Mouse (Mus musculus): ENCODE measurements around the gene Pim3. TPM values are rescaled to one million over a fixed set of nuclear protein-coding genes. Genes with fewer than 3 reads are reported as not detected.
A peak's percentile ranks its signal among the peaks of the same experiment; 100 is the strongest.

Pim3 gene
- polyA plus RNA-seq, 1 experiment from 2014 or later, result 42.7 TPM

- peak overlapping the region; percentile 13; the same call in 1 of the 2 replicates for H3K9ac ChIP-seq
- no peak for ATAC-seq
- no peaks in the 10 kb centered on the region for H3K27me3 ChIP-seq
- H3K27ac ChIP-seq, result peak overlapping the region; percentile 55
- no peak overlapping the region for H3K4me3 ChIP-seq
- WGBS, result 62% methylated on average over 10 of the region's 10 CpGs
- no peak overlapping the region for H3K4me2 ChIP-seq
- no peaks in the 10 kb centered on the region for H3K9me3 ChIP-seq (replicated peaks)
- H3K36me3 ChIP-seq (ENCODE audit: poor library complexity, severe bottlenecking), result no peaks in the 10 kb centered on the region
- peaks cover 30% of the 10 kb centered on the region for H3K4me1 ChIP-seq
These were observed 21.9 kb upstream of the Pim3 start for GRCm38 (mm10) chr15:88840126-88840525.

- Histone ChIP-seq H3K27ac (no peak overlapping the region), H3K27me3 (no peaks in the 10 kb centered on the region), H3K4me1 (peaks cover 30% of the 10 kb centered on the region), H3K4me3 (no peak overlapping the region), H3K9ac (no peak overlapping the region), H3K36me3 (ENCODE audit: poor library complexity, severe bottlenecking) (no peaks in the 10 kb centered on the region), H3K4me2 (no peak overlapping the region), H3K9me3 (replicated peaks) (no peaks in the 10 kb centered on the region)
- WGBS, result 95% methylated on average over 2 of the region's 2 CpGs
- no peak for ATAC-seq
These were observed 20.8 kb upstream of the Pim3 start for GRCm38 (mm10) chr15:88841160-88841559.

GRCm38 (mm10) chr15:88841580-88842299 is 20.2 kb upstream of the Pim3 start:
- WGBS, result 85% methylated on average over 3 of the region's 3 CpGs
- no peak for ATAC-seq
- no peak overlapping the region for H3K4me2 ChIP-seq

GRCm38 (mm10) chr15:88842300-88842673 is 19.7 kb upstream of the Pim3 start:
- no peak overlapping the region for H3K4me2 ChIP-seq
- H3K9me3 ChIP-seq (replicated peaks), result no peaks in the 10 kb centered on the region
- ATAC-seq, result no peak
- peaks cover 27% of the 10 kb centered on the region for H3K4me1 ChIP-seq
- H3K27me3 ChIP-seq, result no peaks in the 10 kb centered on the region
- no peaks in the 10 kb centered on the region for H3K36me3 ChIP-seq (ENCODE audit: poor library complexity, severe bottlenecking)
- no peak overlapping the region for H3K9ac ChIP-seq
- WGBS, result 85% methylated on average over 3 of the region's 3 CpGs
- no peak overlapping the region for H3K27ac ChIP-seq
- no peak overlapping the region for H3K4me3 ChIP-seq

More at GRCm38 (mm10) chr15:88841580-88842299, 20.2 kb upstream of the Pim3 start:
- Histone ChIP-seq H3K4me1 (peaks cover 30% of the 10 kb centered on the region), H3K9me3 (replicated peaks) (no peaks in the 10 kb centered on the region), H3K9ac (no peak overlapping the region), H3K27ac (no peak overlapping the region), H3K27me3 (no peaks in the 10 kb centered on the region), H3K36me3 (ENCODE audit: poor library complexity, severe bottlenecking) (no peaks in the 10 kb centered on the region), H3K4me3 (no peak overlapping the region)

- 0 out of 2 replicates have a peak overlapping the region, but pooled peaks have one; percentile 35 for H3K27ac ChIP-seq
- 41% methylated on average over 8 of the region's 8 CpGs for WGBS
These were observed 18.4 kb upstream of the Pim3 start for GRCm38 (mm10) chr15:88843486-88844097.

GRCm38 (mm10) chr15:88844966-88845365 is 17.0 kb upstream of the Pim3 start:
- no peak for ATAC-seq
- H3K4me2 ChIP-seq, result no peak overlapping the region
- no peak overlapping the region for H3K4me3 ChIP-seq
- no peaks in the 10 kb centered on the region for H3K27me3 ChIP-seq
- H3K36me3 ChIP-seq (ENCODE audit: poor library complexity, severe bottlenecking), result no peaks in the 10 kb centered on the region
- no peak overlapping the region for H3K9ac ChIP-seq
- no peaks in the 10 kb centered on the region for H3K9me3 ChIP-seq (replicated peaks)
- no peak overlapping the region for H3K27ac ChIP-seq
- peaks cover 4% of the 10 kb centered on the region; the same call in 1 of the 2 replicates for H3K4me1 ChIP-seq
- 91% methylated on average over 7 of the region's 7 CpGs for WGBS

More at GRCm38 (mm10) chr15:88843486-88844097, 18.4 kb upstream of the Pim3 start:
- H3K4me3 ChIP-seq, result no peak overlapping the region
- no peak overlapping the region for H3K4me2 ChIP-seq
- peaks cover 18% of the 10 kb centered on the region for H3K4me1 ChIP-seq
- H3K9ac ChIP-seq, result no peak overlapping the region
- no peaks in the 10 kb centered on the region for H3K9me3 ChIP-seq (replicated peaks)
- H3K27me3 ChIP-seq, result no peaks in the 10 kb centered on the region
- no peaks in the 10 kb centered on the region for H3K36me3 ChIP-seq (ENCODE audit: poor library complexity, severe bottlenecking)
- ATAC-seq, result peak; percentile 44; the same call in 1 of the 2 replicates

- no peak for ATAC-seq
- Histone ChIP-seq H3K9ac (no peak overlapping the region), H3K27ac (no peak overlapping the region), H3K4me2 (no peak overlapping the region), H3K36me3 (ENCODE audit: poor library complexity, severe bottlenecking) (no peaks in the 10 kb centered on the region), H3K9me3 (replicated peaks) (no peaks in the 10 kb centered on the region), H3K4me3 (no peak overlapping the region), H3K27me3 (no peaks in the 10 kb centered on the region), H3K4me1 (0 out of 2 replicates have a peak, but pooled peaks cover 3% of the 10 kb centered on the region)
- WGBS, result 100% methylated on average over 1 of the region's 1 CpGs
These were observed 13.3 kb upstream of the Pim3 start for GRCm38 (mm10) chr15:88848661-88849060.

- Histone ChIP-seq H3K27ac (no peak overlapping the region), H3K9me3 (replicated peaks) (no peaks in the 10 kb centered on the region), H3K4me2 (no peak overlapping the region), H3K27me3 (no peaks in the 10 kb centered on the region), H3K36me3 (ENCODE audit: poor library complexity, severe bottlenecking) (no peaks in the 10 kb centered on the region), H3K4me1 (peaks cover 10% of the 10 kb centered on the region; the same call in 1 of the 2 replicates), H3K4me3 (no peak overlapping the region), H3K9ac (no peak overlapping the region)
- no peak for ATAC-seq
- 86% methylated on average over 2 of the region's 2 CpGs for WGBS
These were observed 12.4 kb upstream of the Pim3 start for GRCm38 (mm10) chr15:88849621-88850020.

GRCm38 (mm10) chr15:88850146-88850826 is 11.7 kb upstream of the Pim3 start:
- no peak for ATAC-seq
- H3K27ac ChIP-seq, result no peak overlapping the region
- H3K9ac ChIP-seq, result peak overlapping the region; percentile 21; the same call in 1 of the 2 replicates
- H3K4me3 ChIP-seq, result no peak overlapping the region
- H3K27me3 ChIP-seq, result no peaks in the 10 kb centered on the region
- no peaks in the 10 kb centered on the region for H3K9me3 ChIP-seq (replicated peaks)
- 67% methylated on average over 10 of the region's 10 CpGs for WGBS
- H3K4me1 ChIP-seq, result peaks cover 15% of the 10 kb centered on the region; the same call in 1 of the 2 replicates
- H3K36me3 ChIP-seq (ENCODE audit: poor library complexity, severe bottlenecking), result no peaks in the 10 kb centered on the region
- no peak overlapping the region for H3K4me2 ChIP-seq

- no peak overlapping the region for H3K27ac ChIP-seq
- no peak overlapping the region for H3K9ac ChIP-seq
- H3K4me2 ChIP-seq, result no peak overlapping the region
- no peak overlapping the region for H3K4me3 ChIP-seq
- no peaks in the 10 kb centered on the region for H3K36me3 ChIP-seq (ENCODE audit: poor library complexity, severe bottlenecking)
- no peaks in the 10 kb centered on the region for H3K9me3 ChIP-seq (replicated peaks)
- WGBS, result 61% methylated on average over 3 of the region's 3 CpGs
- H3K27me3 ChIP-seq, result no peaks in the 10 kb centered on the region
- ATAC-seq, result no peak
- peaks cover 15% of the 10 kb centered on the region; the same call in 1 of the 2 replicates for H3K4me1 ChIP-seq
These were observed 10.9 kb upstream of the Pim3 start for GRCm38 (mm10) chr15:88851076-88851475.

- no peaks in the 10 kb centered on the region for H3K27me3 ChIP-seq
- no peak overlapping the region for H3K4me3 ChIP-seq
- peaks cover 15% of the 10 kb centered on the region; the same call in 1 of the 2 replicates for H3K4me1 ChIP-seq
- no peaks in the 10 kb centered on the region for H3K9me3 ChIP-seq (replicated peaks)
- H3K27ac ChIP-seq, result no peak overlapping the region
- no peaks in the 10 kb centered on the region for H3K36me3 ChIP-seq (ENCODE audit: poor library complexity, severe bottlenecking)
- H3K9ac ChIP-seq, result no peak overlapping the region
- ATAC-seq, result no peak
- no peak overlapping the region for H3K4me2 ChIP-seq
- WGBS, result 85% methylated on average over 10 of the region's 10 CpGs
These were observed 10.4 kb upstream of the Pim3 start for GRCm38 (mm10) chr15:88851507-88852149.
